Mouse (Mus musculus) frontal cortex, postnatal 36 days (tissue): Measurements from ENCODE around the gene Asb11.
A peak's percentile ranks its signal among the peaks of the same experiment; 100 is the strongest.

Source experiments
- DNase-seq, 2 experiments: peaks; one replicate each; pipeline ENCODE4 v3.0.0; 2022; ENCODE audit warnings: low spot score in 2 of 2

The Asb11 gene

GRCm38 (mm10) chrX:164441306-164441705 is 4.5 kb downstream of the Asb11 start:
- DNase-seq = no peak

DNA sequence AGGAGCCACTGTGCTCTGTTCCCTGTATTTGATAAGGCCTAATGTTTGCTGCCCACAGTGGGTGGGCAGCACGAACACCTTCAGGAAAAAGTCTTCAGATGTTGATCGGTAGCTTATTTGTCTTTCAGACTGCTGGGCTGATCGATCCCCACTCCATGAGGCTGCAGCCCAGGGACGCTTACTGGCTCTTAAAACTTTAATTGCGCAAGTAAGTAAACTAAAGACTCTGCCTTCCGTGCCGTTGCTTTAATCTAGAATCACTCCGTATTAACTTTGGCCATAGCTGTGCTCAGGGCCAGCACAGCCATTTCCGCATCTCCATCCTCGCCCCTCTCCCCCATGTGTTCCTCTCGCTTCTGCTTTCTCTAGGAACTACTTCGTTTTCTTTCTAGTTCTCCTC is 8.8 kb downstream of the Asb11 start:
- DNase-seq = no peak

DNA sequence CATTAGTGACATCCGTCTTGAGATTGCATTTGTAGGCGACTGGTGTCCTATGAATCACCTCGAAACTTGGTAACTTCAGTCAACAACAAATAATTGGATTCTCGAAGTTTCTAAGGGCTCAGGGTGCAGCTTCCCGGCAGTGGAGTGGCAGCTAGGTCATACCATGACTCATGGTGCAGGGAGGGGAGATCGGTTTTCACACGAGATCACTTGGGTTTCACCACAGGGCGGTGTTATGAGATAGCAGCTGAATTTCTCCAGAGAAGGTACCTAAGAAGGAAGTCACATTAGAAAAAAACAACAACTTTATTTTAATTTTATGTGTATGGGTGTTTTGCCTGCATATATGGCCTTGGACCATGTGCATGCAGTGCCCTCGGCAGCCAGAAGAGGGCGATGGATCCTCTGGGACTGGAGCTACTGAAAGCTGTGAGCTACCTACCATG is 9.3 kb downstream of the Asb11 start:
- no peak for DNase-seq

GRCm38 (mm10) chrX:164446835-164447681 is 10.3 kb downstream of the Asb11 start:
- no peak for DNase-seq

- DNase-seq = no peak
Observed at GRCm38 (mm10) chrX:164447682-164448071, 10.9 kb downstream of the Asb11 start.

- DNase-seq = peak in 1 of 2 experiments; percentile 43
Observed at GRCm38 (mm10) chrX:164449201-164449600, 12.4 kb downstream of the Asb11 start.

GRCm38 (mm10) chrX:164459205-164459878 is 22.5 kb downstream of the Asb11 start:
- DNase-seq = no peak

DNA sequence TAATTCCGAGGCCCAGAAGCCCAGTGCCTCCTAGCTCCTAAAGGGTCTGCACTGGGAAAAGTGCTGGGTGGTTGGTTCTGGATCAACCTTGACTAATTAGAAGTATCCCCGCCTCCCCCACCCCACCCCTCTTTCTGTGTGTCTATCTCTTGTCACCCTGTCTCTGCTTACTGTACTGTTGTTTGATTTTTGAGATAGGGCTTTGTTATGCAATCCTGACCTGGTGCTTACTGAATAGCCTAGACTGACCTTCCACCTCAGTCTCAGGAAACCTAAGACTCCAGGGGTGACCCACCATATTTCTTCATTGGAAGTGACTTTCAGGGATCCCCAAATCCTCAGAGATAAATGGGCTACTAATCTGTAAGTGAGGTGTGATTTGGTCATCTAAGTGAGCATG is 65.5 kb downstream of the Asb11 start:
- DNase-seq = no peak

- no peak for DNase-seq
Observed at GRCm38 (mm10) chrX:164505709-164506498, 69.1 kb downstream of the Asb11 start, which contains the start of gene Asb9. TSS of gene Asb9 (plus strand) at chrX:164506327.

DNA sequence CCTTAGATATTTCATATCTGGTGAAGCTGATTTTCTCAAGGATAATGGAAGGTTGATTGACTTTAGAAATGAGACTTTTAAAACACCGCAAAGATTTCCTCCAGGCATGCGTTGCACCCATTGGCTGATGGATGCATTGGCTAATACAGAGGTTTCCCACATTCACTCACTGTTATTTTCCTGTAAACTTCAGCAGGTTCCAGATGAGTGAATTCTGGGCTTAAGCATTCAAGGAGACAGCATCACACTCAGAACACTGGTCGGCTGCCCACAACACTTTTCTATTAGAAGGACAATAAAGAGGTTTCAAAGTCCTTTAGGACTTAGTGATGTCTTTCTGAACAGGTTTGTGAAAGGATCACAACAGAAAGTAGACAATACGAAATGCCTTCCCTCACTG is 70.3 kb downstream of the Asb11 start:
- DNase-seq = no peak

DNA sequence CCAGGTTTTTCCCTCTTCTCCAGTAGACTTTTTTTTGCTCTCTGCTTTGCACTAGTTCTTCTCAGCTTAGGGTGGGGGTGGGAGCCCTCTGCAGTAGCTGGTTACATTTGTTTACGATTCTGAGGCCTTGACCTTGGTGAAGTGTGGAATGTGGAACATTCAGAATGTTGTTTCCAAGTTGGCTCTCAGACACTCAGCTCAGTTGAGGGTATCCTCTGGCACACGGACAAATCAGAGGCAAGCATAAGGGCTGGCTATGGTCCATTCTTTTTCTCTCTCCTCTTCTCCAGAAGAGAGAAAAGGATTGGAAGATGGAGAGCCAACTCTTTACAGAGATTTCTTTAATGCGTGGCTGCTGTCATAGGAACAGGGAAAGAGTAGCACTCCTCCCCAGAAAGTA is 71.9 kb downstream of the Asb11 start:
- no peak for DNase-seq
